In genomic region chrX:136957583-136958279, GRCm38 (mm10) we compare ENCODE assay signal across 9 mouse cellular contexts. TPM values are rescaled to one million over a fixed set of nuclear protein-coding genes. Genes with fewer than 3 reads are reported as not detected.
DNase-seq lines count a peak whose midpoint lies in the region; ATAC-seq lines count a peak whose summit lies in the region.
"Not testable (repeated sequence)": the region's sequence is repeated elsewhere in the genome, so short reads cannot be mapped to it uniquely, and the experiment has no call there.
"Had no signal": no experiment of that assay in that cellular context is flagged by ENCODE, and none has a peak within 500 bp of the region (broad histone marks: within the 10 kb centered on the region; RNA-seq: fewer than 3 reads in every experiment).

No protein-coding gene starts in this region.

- peak; percentile 42 to 64 for DNase-seq in adrenal gland, postnatal 36 days
- peak; percentile 29 to 79 for DNase-seq in kidney, adult 8-10 months
- peak; percentile 79 to 86 for DNase-seq in left cerebral cortex, postnatal 10 days (ENCODE audit: extremely low spot score in 1 of 2, low spot score in 2 of 2)
- DNase-seq in lung, postnatal 10 days: peak; percentile 55
- DNase-seq in ovary, postnatal 10 days (ENCODE audit: low spot score): peak; percentile 7
- peak; percentile 1 for DNase-seq in thymus, postnatal 25 days

- not testable (repeated sequence) for H3K9me3 ChIP-seq in embryonic facial prominence, embryonic 12.5 days; heart, embryonic 11.5 days (replicated peaks; ENCODE audit: control insufficient read depth, low read length)

- not testable (repeated sequence) for H3K27ac ChIP-seq in embryonic facial prominence, embryonic 12.5 days; heart, embryonic 11.5 days (ENCODE audit: low read depth, low read length)

- H3K4me2 ChIP-seq in embryonic facial prominence, embryonic 12.5 days (replicated peaks): peak overlapping the region; percentile 38
- H3K4me2 ChIP-seq in heart, embryonic 11.5 days: peak overlapping the region; percentile 51

- not testable (repeated sequence) for H3K27me3 ChIP-seq in embryonic facial prominence, embryonic 12.5 days; heart, embryonic 11.5 days (ENCODE audit: control insufficient read depth, insufficient read depth, low read length)

- peak; percentile 99 for ATAC-seq in embryonic facial prominence, embryonic 12.5 days (ENCODE audit: insufficient number of reproducible peaks, insufficient read depth, low FRiP score, low TSS enrichment)
- ATAC-seq in heart, embryonic 11.5 days (replicated peaks; ENCODE audit: insufficient number of reproducible peaks, low FRiP score, low TSS enrichment): peak; percentile 80

- WGBS in embryonic facial prominence, embryonic 12.5 days: 17% methylated on average over 13 of the region's 13 CpGs
- WGBS in heart, embryonic 11.5 days (ENCODE audit: insufficient replicate concordance): 23% methylated on average over 13 of the region's 13 CpGs

- intact Hi-C loops in left cerebral cortex, postnatal 10 days (cut with DNase I): loop anchor here (5.0 kb wide), 1 partner anchor 215 kb away; the partner anchor contains the start of gene Morf4l2

- H3K4me1 ChIP-seq in embryonic facial prominence, embryonic 12.5 days; heart, embryonic 11.5 days (ENCODE audit: control insufficient read depth, insufficient read depth, low read length): not testable (repeated sequence)

- H3K9ac ChIP-seq in embryonic facial prominence, embryonic 12.5 days; heart, embryonic 11.5 days (ENCODE audit: low read depth, low read length): not testable (repeated sequence)

- peak overlapping the region; percentile 36 for H3K4me3 ChIP-seq in embryonic facial prominence, embryonic 12.5 days
- peak overlapping the region; percentile 25; the same call in 1 of the 2 replicates for H3K4me3 ChIP-seq in heart, embryonic 11.5 days (ENCODE audit: low read depth, low read length)

- not testable (repeated sequence) for H3K36me3 ChIP-seq in embryonic facial prominence, embryonic 12.5 days; heart, embryonic 11.5 days (ENCODE audit: control insufficient read depth, insufficient read depth, low read length)

RNA-seq across cellular contexts. Expression of gene Tmsb15b2, which starts 17.6 kb away (rescaled TPM):
- total RNA-seq in adrenal gland, postnatal 36 days (2021): 10 to 100 TPM; 17.0 to 19.8 TPM
- 105 and 108 TPM in 2 replicates for polyA plus RNA-seq in embryonic facial prominence, embryonic 12.5 days (2016; fragmentation: Nextera tagmentation; extraction: Ambion mirVana)
- 11.9 and 22.9 TPM in 2 replicates for polyA plus RNA-seq in heart, embryonic 11.5 days (2014; fragmentation: Nextera tagmentation; extraction: Ambion mirVana)
- total RNA-seq in left cerebral cortex, postnatal 10 days (2021): 10 to 100 TPM; 25.1 to 47.4 TPM

RNA-seq across cellular contexts. Expression of gene Tmsb15l, which starts 18.9 kb away (rescaled TPM):
- total RNA-seq in adrenal gland, postnatal 36 days (2021): 1 to 10 TPM; 1.2 to 2.5 TPM
- 7.0 and 11.5 TPM in 2 replicates for polyA plus RNA-seq in embryonic facial prominence, embryonic 12.5 days (2016; fragmentation: Nextera tagmentation; extraction: Ambion mirVana)
- polyA plus RNA-seq in heart, embryonic 11.5 days (2014; fragmentation: Nextera tagmentation; extraction: Ambion mirVana): 1.3 and 4.3 TPM in 2 replicates
- 1 to 10 TPM; 3.1 to 4.3 TPM for total RNA-seq in left cerebral cortex, postnatal 10 days (2021)

RNA-seq across cellular contexts. Expression of gene Tmsb15b1, which starts 18.9 kb away (rescaled TPM):
- 1 to 10 TPM; 4.4 to 5.8 TPM for total RNA-seq in adrenal gland, postnatal 36 days (2021)
- polyA plus RNA-seq in embryonic facial prominence, embryonic 12.5 days (2016; fragmentation: Nextera tagmentation; extraction: Ambion mirVana): 35.6 and 45.5 TPM in 2 replicates
- polyA plus RNA-seq in heart, embryonic 11.5 days (2014; fragmentation: Nextera tagmentation; extraction: Ambion mirVana): 12.4 and 13.3 TPM in 2 replicates
- total RNA-seq in left cerebral cortex, postnatal 10 days (2021): 10 to 100 TPM in 1 of 2 experiments, 1 to 10 TPM in 1; 6.8 to 20.8 TPM

RNA-seq across cellular contexts. Expression of gene H2bfm, which starts 30.6 kb away (rescaled TPM):
- total RNA-seq in adrenal gland, postnatal 36 days (2021): not detected
- not detected in 2 replicates for polyA plus RNA-seq in embryonic facial prominence, embryonic 12.5 days (2016; fragmentation: Nextera tagmentation; extraction: Ambion mirVana)
- not detected in 2 replicates for polyA plus RNA-seq in heart, embryonic 11.5 days (2014; fragmentation: Nextera tagmentation; extraction: Ambion mirVana)
- not detected for total RNA-seq in left cerebral cortex, postnatal 10 days (2021)
- total RNA-seq: heart, postnatal 14 days had no signal

RNA-seq across cellular contexts. Expression of gene Zcchc18, which starts 35.2 kb away (rescaled TPM):
- 10 to 100 TPM in 1 of 2 experiments, 1 to 10 TPM in 1; 8.9 to 10.0 TPM for total RNA-seq in adrenal gland, postnatal 36 days (2021)
- 51.7 and 55.0 TPM in 2 replicates for polyA plus RNA-seq in embryonic facial prominence, embryonic 12.5 days (2016; fragmentation: Nextera tagmentation; extraction: Ambion mirVana)
- polyA plus RNA-seq in heart, embryonic 11.5 days (2014; fragmentation: Nextera tagmentation; extraction: Ambion mirVana): 4.2 TPM in 2 replicates
- total RNA-seq in left cerebral cortex, postnatal 10 days (2021): 100 to 1,000 TPM; 300 to 302 TPM

Comparison
In these comparisons a context has a peak if more than half of its experiments do, and no peak if none do; other contexts are left out.
1. DNase-seq: peak in every context shown above with its lines; median percentile 82 in left cerebral cortex, postnatal 10 days; 55 in lung, postnatal 10 days; 54 in kidney, adult 8-10 months; 53 in adrenal gland, postnatal 36 days; 7 in ovary, postnatal 10 days; 1 in thymus, postnatal 25 days.